Mouse (Mus musculus) cerebellum, postnatal 10 days (tissue): Measurements from ENCODE around the gene Tmem238.

Experiments
- DNase-seq, 2 experiments: peaks; one replicate each; pipeline ENCODE4 v3.0.0; 2021; ENCODE audit warnings: mixed read lengths in 2 of 2

Gene Tmem238

GRCm38 (mm10) chr7:4792278-4793212, 3.1 kb upstream of the Tmem238 start, which contains the start of gene Rpl28:
Rpl28 (plus strand) TSS chr7:4792874.
- peak; percentile 96 to 97 for DNase-seq

- DNase-seq = peak; percentile 79 to 81
Observed at GRCm38 (mm10) chr7:4788499-4789435, 689 bp downstream of the Tmem238 start.

- peak; percentile 44 to 46 for DNase-seq
Observed at GRCm38 (mm10) chr7:4783667-4784268, 5.7 kb downstream of the Tmem238 start.

GRCm38 (mm10) chr7:4782759-4783158, 6.7 kb downstream of the Tmem238 start, which contains the start of the genes Il11 and Tmem190:
Il11 (minus strand) TSS chr7:4782859.
Tmem190 (plus strand) TSS chr7:4782937.
- DNase-seq = no peak

GRCm38 (mm10) chr7:4782130-4782529, 7.3 kb downstream of the Tmem238 start:
- DNase-seq = no peak

GRCm38 (mm10) chr7:4779921-4780320, 9.5 kb downstream of the Tmem238 start:
- no peak for DNase-seq

- no peak for DNase-seq
Observed at GRCm38 (mm10) chr7:4777851-4778637, 11.4 kb downstream of the Tmem238 start.

- peak; percentile 74 to 78 for DNase-seq
Observed at GRCm38 (mm10) chr7:4776861-4777830, 12.3 kb downstream of the Tmem238 start.

GRCm38 (mm10) chr7:4776131-4776530, 13.3 kb downstream of the Tmem238 start:
- no peak for DNase-seq

- DNase-seq = no peak
Observed at GRCm38 (mm10) chr7:4771202-4771601, 18.3 kb downstream of the Tmem238 start, which contains the start of gene Fam71e2. Fam71e2 (minus strand) TSS chr7:4771302.

GRCm38 (mm10) chr7:4764946-4765710, 24.3 kb downstream of the Tmem238 start:
- no peak for DNase-seq

- no peak for DNase-seq
Observed at GRCm38 (mm10) chr7:4759670-4760069, 29.8 kb downstream of the Tmem238 start.

- DNase-seq = peak; percentile 88 to 89
Observed at GRCm38 (mm10) chr7:4752821-4753570, 36.5 kb downstream of the Tmem238 start, which contains the start of gene Cox6b2. Cox6b2 (minus strand) TSS chr7:4753094.

GRCm38 (mm10) chr7:4751971-4752820, 37.3 kb downstream of the Tmem238 start:
- peak; percentile 67 to 69 for DNase-seq

- DNase-seq = no peak
Observed at GRCm38 (mm10) chr7:4749169-4749568, 40.3 kb downstream of the Tmem238 start.

- no peak for DNase-seq
Observed at GRCm38 (mm10) chr7:4748321-4748720, 41.1 kb downstream of the Tmem238 start.

- no peak for DNase-seq
Observed at GRCm38 (mm10) chr7:4747156-4747899, 42.1 kb downstream of the Tmem238 start.
